Mouse (Mus musculus) neutrophil, adult 65 days (primary cell): ENCODE results near the gene Nme2. TPM values are rescaled to one million over a fixed set of nuclear protein-coding genes. Genes with fewer than 3 reads are reported as not detected.

ENCODE experiments used
- total RNA-seq: library from RNA; stranded (reverse); gene quantifications from 2 replicates; pipeline ENCODE4 v1.2.4, GENCODE M21; 2023

Gene Nme2
- total RNA-seq, result 61.6 and 75.6 TPM in 2 replicates

GRCm38 (mm10) chr11:93956159-93956558 lies at the start of gene Nme2:
Gene Nme2, minus strand, starts transcription at chr11:93956259.

GRCm38 (mm10) chr11:93995720-93996305 lies 39.8 kb upstream of the Nme2 start, which contains the start of gene Spag9:
Gene Spag9, plus strand, starts transcription at chr11:93996091.

GRCm38 (mm10) chr11:93968005-93968847 lies 12.2 kb upstream of the Nme2 start, which contains the start of the genes Gm20390 and Nme1:
Gene Gm20390, minus strand, starts transcription at chr11:93968293.
Gene Nme1, minus strand, starts transcription at chr11:93968521.

Other genes with a start within 250 kb of the Nme2 start
- 25.2 and 32.1 TPM in 2 replicates for gene Utp18, start 70.5 kb downstream of the Nme2 start, total RNA-seq
- 56.7 and 82.4 TPM in 2 replicates for gene Mbtd1, start 70.4 kb downstream of the Nme2 start, total RNA-seq
- gene Gm20390, start 12.0 kb upstream of the Nme2 start, total RNA-seq, result 9.6 and 24.6 TPM in 2 replicates
- gene Nme1, start 12.3 kb upstream of the Nme2 start, total RNA-seq, result 15.2 and 24.2 TPM in 2 replicates
- 132 and 246 TPM in 2 replicates for gene Spag9, start 39.8 kb upstream of the Nme2 start, total RNA-seq